Mouse (Mus musculus) hindbrain, postnatal 0 days (tissue): Measurements from ENCODE around the gene Macrod2. TPM values are rescaled to one million over a fixed set of nuclear protein-coding genes. Genes with fewer than 3 reads are reported as not detected.

Experiments
- ATAC-seq: fragments of 200-750 bp; cut with Nextera tagmentation; 2 replicates; pipeline ENCODE4 v1.8.0; 2017; ENCODE audit warnings: mild to moderate bottlenecking, moderate TSS enrichment, moderate library complexity
- DNase-seq: peaks from one replicate; pipeline ENCODE4 v3.0.0-alpha.2; 2015; ENCODE audit warnings: low spot score
- H3K27ac ChIP-seq: fragments of 300-500 bp; sonication (generic); 2 replicates; pipeline ENCODE4 v1.5.1; 2014; ENCODE audit warnings: mild to moderate bottlenecking
- H3K27me3 ChIP-seq: fragments of 300-500 bp; sonication (generic); 2 replicates; pipeline ENCODE4 v1.6.1; 2014; ENCODE audit warnings: low read length, mixed read lengths; ENCODE audit not compliant: insufficient read depth
- H3K36me3 ChIP-seq: fragments of 300-500 bp; sonication (generic); 2 replicates; pipeline ENCODE4 v1.6.1; 2014; ENCODE audit warnings: low read length, mixed read lengths; ENCODE audit not compliant: insufficient read depth
- H3K4me1 ChIP-seq: fragments of 300-500 bp; sonication (generic); 2 replicates; pipeline ENCODE4 v1.6.1; 2014; ENCODE audit warnings: antibody characterized with exemption, low read length, mixed read lengths; ENCODE audit not compliant: insufficient read depth
- H3K4me2 ChIP-seq: fragments of 300-500 bp; sonication (generic); 2 replicates; pipeline ENCODE4 v1.6.1; 2014; ENCODE audit warnings: low read depth, mild to moderate bottlenecking, low read length, moderate library complexity, mixed read lengths
- H3K4me3 ChIP-seq: fragments of 300-500 bp; sonication (generic); 2 replicates; pipeline ENCODE4 v1.5.1; 2014; ENCODE audit warnings: low read length
- H3K9ac ChIP-seq: fragments of 300-500 bp; sonication (generic); replicated peaks from 2 replicates; pipeline ENCODE4 v1.6.1; 2014; ENCODE audit warnings: mild to moderate bottlenecking, low read length, moderate library complexity, mixed read lengths
- H3K9me3 ChIP-seq: fragments of 300-500 bp; sonication (generic); 2 replicates; pipeline ENCODE4 v1.6.1; 2016; ENCODE audit warnings: low read length, mixed read lengths
- CTCF ChIP-seq: IDR thresholded peaks from 2 replicates; pipeline ENCODE4 v1.5.1; 2016; ENCODE audit warnings: antibody characterized with exemption, control low read depth, low read depth
- WGBS: fragments of 180-500 bp; shearing (Covaris S2); extraction: QIAGEN DNeasy Blood & Tissue Kit; methylation state at CpG from one replicate; pipeline ENCODE4 v1.1.7; 2014; 5-methylcytosine and 5-hydroxymethylcytosine counted together
- polyA plus RNA-seq: library from polyadenylated mRNA; unstranded; fragments of >200 nt; fragmentation: Nextera tagmentation; extraction: Ambion mirVana; gene quantifications from 2 replicates; pipeline ENCODE4 v1.2.1, GENCODE M21; 2015
- total RNA-seq: library from RNA; depleted of rRNA; stranded (reverse); fragments of >200 nt; gene quantifications from 2 replicates; pipeline ENCODE4 v1.2.3, GENCODE M21; 2014

The Macrod2 gene
- total and polyA plus RNA-seq, 2 experiments from 2014 or later, result 18.3 to 60.0 TPM

DNA sequence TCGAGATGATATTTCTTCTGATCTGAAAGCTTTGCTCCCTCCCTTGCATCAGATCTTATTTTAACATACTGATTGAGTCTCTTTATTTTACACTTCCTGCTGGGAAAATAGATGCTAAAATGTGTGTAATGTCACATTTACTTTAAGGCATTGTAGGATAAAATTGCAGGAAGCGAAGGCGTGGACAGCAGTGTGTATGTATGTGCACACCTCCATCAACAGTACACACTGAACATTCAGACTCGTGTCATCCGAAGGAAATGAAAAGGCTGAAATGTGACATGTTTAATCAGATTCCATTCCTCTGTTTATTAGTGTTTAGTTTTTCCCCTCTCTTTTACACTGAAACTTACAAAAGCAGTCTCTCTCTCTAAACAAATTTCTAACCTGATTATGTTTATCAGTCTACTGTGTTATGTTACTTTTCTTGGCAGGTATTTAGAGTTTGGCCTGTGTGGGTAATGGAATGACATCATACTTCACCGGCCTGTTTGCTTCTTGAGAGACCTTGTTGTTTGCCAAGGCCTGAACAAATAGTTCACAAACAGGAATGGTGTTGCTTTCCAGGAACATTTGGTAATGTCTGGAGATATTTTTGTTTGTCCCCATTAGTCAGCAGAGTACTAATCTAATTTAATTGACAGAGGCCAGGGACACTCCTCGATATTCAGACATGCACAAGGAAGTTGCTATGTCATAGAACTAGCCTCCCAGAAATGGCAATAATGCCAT lies 1588.7 kb downstream of the Macrod2 start:
- no peak for TF ChIP-seq CTCF
- ATAC-seq, result no peak
- H3K4me3 ChIP-seq, result no peak overlapping the region
- H3K9me3 ChIP-seq, result no peaks in the 10 kb centered on the region
- H3K4me2 ChIP-seq, result no peak overlapping the region
- 82% methylated on average over 7 of the region's 7 CpGs for WGBS
- DNase-seq, result no peak
- no peaks in the 10 kb centered on the region for H3K27me3 ChIP-seq
- H3K27ac ChIP-seq, result no peak overlapping the region
- H3K36me3 ChIP-seq, result no peaks in the 10 kb centered on the region
- no peaks in the 10 kb centered on the region for H3K4me1 ChIP-seq
- no peak overlapping the region for H3K9ac ChIP-seq

DNA sequence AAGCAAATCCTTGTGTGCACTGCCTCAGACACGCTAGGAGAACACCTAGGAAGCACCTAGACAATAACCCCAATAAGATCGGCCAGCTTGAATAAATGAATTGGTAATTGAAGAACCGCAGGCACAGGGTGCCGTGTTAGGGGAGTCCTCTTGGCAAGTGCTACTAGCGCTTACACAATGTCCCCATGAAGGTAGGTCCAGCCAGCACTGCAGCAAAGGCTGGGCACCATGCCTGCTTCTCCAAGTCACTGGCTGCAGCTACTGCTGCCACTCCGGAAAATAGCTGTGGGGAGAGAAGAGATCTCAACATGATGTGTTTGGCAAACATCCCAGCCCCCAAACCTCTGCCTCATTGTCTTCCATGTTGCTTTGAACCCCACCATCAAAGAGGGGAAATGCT lies 1603.8 kb downstream of the Macrod2 start:
- Histone ChIP-seq H3K27ac (no peak overlapping the region), H3K4me3 (no peak overlapping the region), H3K4me1 (no peaks in the 10 kb centered on the region), H3K9ac (no peak overlapping the region), H3K9me3 (no peaks in the 10 kb centered on the region), H3K27me3 (no peaks in the 10 kb centered on the region), H3K36me3 (no peaks in the 10 kb centered on the region), H3K4me2 (peak overlapping the region; percentile 19; the same call in 1 of the 2 replicates)
- ATAC-seq (peak; percentile 64; the same call in 1 of the 2 replicates), DNase-seq (peak; percentile 82)
- no peak for TF ChIP-seq CTCF
- 36% methylated on average over 6 of the region's 6 CpGs for WGBS

- no peaks in the 10 kb centered on the region for H3K4me1 ChIP-seq
- TF ChIP-seq CTCF, result no peak
- H3K9ac ChIP-seq, result no peak overlapping the region
- no peaks in the 10 kb centered on the region for H3K36me3 ChIP-seq
- H3K27me3 ChIP-seq, result no peaks in the 10 kb centered on the region
- H3K27ac ChIP-seq, result no peak overlapping the region
- no peak overlapping the region for H3K4me3 ChIP-seq
- WGBS, result 89% methylated on average over 4 of the region's 4 CpGs
- no peak for ATAC-seq
- no peak overlapping the region for H3K4me2 ChIP-seq
- DNase-seq, result no peak
- no peaks in the 10 kb centered on the region for H3K9me3 ChIP-seq
Measured at GRCm38 (mm10) chr2:142024534-142025155, 1629.5 kb downstream of the Macrod2 start.

GRCm38 (mm10) chr2:142026721-142027120 lies 1631.6 kb downstream of the Macrod2 start:
- Histone ChIP-seq H3K9me3 (no peaks in the 10 kb centered on the region), H3K27me3 (no peaks in the 10 kb centered on the region), H3K4me3 (no peak overlapping the region), H3K27ac (no peak overlapping the region), H3K4me1 (no peaks in the 10 kb centered on the region), H3K9ac (no peak overlapping the region), H3K4me2 (no peak overlapping the region), H3K36me3 (no peaks in the 10 kb centered on the region)
- TF ChIP-seq CTCF, result no peak
- peak; percentile 32 for DNase-seq
- peak; percentile 53; the same call in 1 of the 2 replicates for ATAC-seq

GRCm38 (mm10) chr2:142030756-142031646 lies 1635.9 kb downstream of the Macrod2 start:
- Histone ChIP-seq H3K4me2 (no peak overlapping the region), H3K27ac (no peak overlapping the region), H3K4me1 (no peaks in the 10 kb centered on the region), H3K27me3 (no peaks in the 10 kb centered on the region), H3K36me3 (no peaks in the 10 kb centered on the region), H3K4me3 (no peak overlapping the region), H3K9ac (no peak overlapping the region), H3K9me3 (no peaks in the 10 kb centered on the region)
- DNase-seq (no peak), ATAC-seq (no peak)
- WGBS, result 28% methylated on average over 10 of the region's 10 CpGs
- TF ChIP-seq CTCF, result no peak

DNA sequence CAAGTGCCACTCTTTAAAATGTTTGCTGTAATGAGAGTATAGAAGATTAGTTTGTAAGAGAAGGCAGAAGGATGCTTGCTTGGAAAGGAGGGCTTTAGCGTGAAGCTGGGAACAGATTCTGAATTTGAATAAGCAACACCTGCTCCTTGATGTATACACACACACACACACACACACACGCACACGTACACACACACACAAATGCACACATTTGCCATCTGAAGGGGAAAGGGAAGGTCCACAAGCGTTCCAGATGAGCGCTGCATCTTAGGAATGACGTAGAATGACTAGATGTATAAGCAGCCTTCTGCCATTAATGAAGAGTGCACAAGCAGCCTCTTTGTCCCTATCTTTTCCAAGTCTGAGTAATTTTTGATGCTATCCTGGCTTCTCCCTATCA lies 1660.5 kb downstream of the Macrod2 start:
- Histone ChIP-seq H3K9me3 (no peaks in the 10 kb centered on the region), H3K4me2 (no peak overlapping the region), H3K27ac (no peak overlapping the region), H3K9ac (no peak overlapping the region), H3K27me3 (no peaks in the 10 kb centered on the region), H3K4me1 (peaks cover 5% of the 10 kb centered on the region; the same call in 1 of the 2 replicates), H3K36me3 (no peaks in the 10 kb centered on the region), H3K4me3 (no peak overlapping the region)
- no peak for DNase-seq
- TF ChIP-seq CTCF, result no peak
- no peak for ATAC-seq
- 92% methylated on average over 6 of the region's 6 CpGs for WGBS
